Mouse (Mus musculus) thymus, postnatal 36 days (tissue): ENCODE measurements at regions not wholly inside any gene's neighbourhood (a gene's known extent, or its start where the extent isn't known, plus 50 kb on each side); places are given as distances from the start of the nearest gene placed in this dataset.

Experiments
- DNase-seq, 2 experiments: peaks; one replicate each; pipeline ENCODE4 v3.0.0; 2022; ENCODE audit warnings: mixed read lengths in 2 of 2

DNA sequence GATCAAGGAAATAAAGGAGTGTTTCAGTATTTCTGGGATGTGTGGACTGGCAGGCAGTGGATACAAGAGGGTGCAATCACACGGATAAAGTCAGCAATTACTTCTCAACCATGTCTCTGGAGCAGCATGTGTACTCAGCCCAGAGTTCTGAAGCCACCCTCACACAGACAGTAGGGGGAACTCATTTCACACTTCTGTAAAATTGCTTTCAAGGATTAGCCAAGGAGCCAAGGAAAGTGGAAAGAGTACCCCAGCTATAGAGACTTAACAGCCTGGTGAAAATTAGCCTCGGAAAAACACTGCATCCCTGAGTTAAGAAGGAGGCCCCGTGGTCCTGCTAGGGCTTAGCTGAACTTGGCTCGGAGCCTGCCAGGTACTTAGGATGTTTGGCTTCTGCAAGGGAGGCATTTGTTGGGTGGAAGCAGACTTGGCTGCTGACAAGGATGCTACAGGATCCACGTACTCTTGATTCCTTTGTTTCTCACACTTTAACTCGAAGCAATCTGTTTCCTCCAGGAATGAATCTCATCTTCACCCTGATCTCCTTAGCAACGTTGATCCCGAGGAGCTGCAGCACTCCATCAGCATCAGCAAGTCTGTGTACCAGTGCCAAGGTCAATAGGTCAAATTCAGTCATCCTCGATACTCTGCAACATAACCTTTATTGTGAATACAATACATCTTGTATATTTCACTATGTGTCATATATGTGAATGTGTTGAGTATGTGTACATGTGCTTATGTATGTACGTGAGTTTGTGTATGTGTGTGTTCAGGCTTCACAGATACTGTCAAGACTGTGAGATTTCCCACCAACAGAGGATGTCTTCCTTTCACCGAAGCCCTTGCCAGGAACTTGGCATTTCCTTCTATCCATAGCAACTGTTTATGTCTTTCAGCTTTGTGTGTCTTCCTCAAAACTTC, 326.8 kb downstream of the 1700129C05Rik start:
- no peak for DNase-seq

DNA sequence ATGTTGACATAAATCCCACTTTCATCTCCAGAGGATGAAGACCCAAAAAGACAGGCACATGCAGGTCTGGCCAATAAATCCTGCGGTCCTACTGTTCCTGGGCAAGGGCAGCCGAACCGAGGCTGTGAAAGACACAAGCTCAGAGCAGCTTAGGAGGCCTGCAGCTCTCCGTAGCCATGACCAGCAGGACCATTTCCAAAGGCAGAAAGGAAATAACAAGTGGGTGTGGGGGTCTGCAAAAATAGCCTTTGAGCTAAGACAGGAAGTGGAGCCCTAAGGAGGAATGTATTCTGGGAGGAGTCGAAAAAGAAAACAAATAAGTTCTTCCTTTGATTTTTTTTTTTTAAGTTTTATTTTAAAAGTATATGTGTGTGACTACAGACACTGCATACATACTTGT, 330.1 kb downstream of the 1700129C05Rik start:
- no peak for DNase-seq

DNA sequence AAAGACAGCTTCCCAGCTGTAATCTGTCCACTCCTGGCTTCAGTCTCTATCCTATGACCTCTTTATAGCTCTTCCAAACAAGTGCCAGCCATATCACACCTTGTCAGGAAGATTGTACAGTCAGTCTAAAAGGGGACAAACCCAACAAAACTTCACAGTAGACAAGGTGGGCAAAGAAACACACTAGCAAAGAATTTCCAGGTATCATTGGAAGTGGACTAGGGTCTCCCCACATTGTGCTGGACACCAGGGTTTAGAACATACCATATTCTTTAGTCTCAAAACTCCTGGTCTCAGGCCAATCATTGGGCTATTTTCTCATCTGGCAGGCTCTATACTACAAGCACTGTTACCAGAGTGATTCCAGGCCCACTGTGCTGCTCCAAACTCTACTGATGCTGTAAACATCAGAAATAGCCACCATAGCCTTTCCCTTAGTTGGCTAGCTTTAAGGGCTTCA, 341.3 kb downstream of the 1700129C05Rik start:
- DNase-seq, result no peak

- DNase-seq, result no peak
These were observed 354.3 kb downstream of the 1700129C05Rik start for GRCm38 (mm10) chr14:58788190-58788945.

DNA sequence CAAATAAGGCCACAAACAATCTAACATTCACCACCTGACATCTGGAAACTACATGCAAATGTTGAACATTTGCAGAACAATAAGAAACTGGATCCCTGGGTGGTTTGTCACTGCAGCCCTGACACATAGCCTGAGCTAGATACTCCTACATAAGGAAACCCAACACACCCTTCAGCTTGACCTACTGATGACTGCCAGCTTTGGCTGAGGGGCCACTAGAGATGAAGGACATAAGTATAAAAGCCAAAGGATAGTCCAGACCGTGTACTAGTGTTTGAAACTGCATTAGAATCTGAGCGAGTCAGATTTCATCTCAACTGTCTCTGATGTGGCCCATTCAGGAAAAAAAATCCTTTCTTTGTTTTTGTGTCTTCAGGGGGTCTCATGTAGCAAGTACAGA, 355.1 kb downstream of the 1700129C05Rik start:
- DNase-seq, result no peak

DNA sequence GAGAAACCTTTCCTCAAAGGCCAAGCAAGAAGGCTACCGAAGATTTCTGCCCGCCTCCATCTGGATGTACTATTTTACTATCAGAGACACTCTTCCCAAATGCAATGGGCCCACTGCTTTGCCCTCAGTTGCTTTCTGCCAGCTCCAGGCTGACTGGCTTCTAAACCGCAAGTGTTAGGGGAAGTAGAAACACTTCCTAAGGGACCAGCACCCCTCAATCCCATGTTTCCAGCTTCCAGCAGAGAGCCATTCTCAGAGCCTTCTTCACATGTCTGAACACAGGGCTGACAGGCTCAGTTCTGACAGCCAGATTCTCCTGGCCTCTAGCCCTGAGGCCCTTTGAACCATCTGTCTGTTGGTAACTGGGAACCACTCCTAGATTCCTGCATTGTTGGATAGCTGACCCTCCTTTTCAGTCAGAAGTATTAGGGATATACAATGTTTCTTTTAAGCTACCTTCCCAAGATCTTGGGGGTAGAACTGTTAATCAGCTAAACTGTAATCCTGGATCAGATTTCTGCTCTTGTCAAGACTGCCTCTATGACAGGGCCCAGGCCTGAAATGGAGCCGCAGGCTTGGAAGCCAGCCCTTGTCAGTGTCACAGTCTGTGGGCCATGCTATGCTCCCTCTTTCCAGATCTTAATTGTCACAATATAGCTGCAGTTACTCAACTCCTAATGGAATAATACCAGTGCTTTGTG, 355.8 kb downstream of the 1700129C05Rik start:
- no peak for DNase-seq

DNA sequence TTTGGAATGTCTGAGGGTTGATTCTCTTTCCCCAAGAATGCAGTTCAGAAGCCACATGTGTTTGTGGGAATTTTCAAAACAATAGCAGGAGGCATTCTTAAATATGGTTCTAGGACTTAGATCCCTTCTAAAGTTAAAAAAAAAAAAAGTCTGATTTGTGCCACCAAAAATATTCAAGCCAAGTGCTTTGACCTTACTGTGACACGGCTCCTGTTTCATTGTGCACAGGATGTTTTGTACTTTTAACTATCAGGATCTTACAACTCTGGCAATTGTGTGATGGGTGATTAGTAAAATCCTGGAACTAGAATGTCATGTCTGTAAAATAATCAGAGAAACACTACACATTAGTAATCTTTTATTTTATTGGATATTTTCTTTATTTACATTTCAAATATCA, 359.5 kb downstream of the 1700129C05Rik start:
- DNase-seq, result no peak

DNA sequence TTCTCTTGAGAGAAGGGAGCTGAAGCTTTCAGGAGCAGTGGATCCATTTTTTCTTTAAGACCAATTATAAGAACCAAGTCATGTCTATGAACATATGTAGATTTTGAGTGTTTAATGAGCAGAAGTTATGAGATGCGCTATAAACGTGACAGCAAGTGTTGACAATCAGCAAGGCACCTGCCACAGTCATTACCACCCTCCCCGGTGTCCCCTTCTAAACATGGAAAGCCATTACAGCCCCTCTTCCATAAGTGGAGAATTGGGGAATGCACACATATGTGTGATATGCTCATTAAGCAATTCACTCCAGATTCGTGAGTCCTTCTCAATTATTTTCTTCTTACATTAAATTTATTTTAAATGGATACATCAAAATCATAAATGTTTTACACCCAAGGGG, 362.4 kb downstream of the 1700129C05Rik start:
- DNase-seq, result no peak

DNA sequence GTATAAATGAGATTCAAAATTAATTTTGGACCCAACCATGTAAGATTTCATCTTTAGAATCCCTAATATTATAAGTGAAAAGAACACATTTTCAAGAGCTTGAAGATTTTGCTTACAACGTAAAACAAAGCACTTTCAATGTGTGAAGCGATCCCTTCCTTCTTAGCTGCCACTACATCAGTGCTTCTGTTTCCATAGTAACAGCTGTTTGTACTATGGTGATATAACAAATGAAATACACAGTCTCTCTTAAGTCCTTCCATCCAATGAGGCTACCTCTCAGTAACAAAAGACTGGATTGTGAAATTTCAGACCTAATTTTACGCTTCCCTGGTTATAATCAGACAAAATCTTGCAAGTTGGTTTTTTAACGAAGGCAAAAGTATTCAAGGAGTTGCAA, 364.0 kb downstream of the 1700129C05Rik start:
- no peak for DNase-seq

DNA sequence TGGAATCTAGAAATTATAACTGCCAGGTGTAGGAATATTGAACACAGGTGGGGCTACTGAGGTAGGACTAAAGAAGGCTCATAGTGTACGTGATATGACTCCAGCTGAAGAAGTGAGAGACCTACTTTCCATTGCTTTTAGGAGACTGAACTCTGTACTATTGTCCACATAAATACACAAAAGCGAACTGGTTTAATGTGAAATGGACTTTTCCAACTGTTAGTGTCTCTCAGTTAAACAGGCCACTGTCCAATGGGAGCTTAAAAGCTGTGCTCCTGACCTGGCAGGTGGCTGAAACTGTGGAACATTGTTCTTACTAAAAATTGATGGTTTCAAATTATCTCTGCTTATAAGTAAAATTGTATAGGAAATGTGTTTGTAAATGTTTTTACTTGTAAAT, 381.4 kb downstream of the 1700129C05Rik start:
- DNase-seq, result no peak

GRCm38 (mm10) chr14:58759759-58760158, 382.9 kb downstream of the 1700129C05Rik start:
- DNase-seq, result no peak

- DNase-seq, result no peak
These were observed 388.9 kb downstream of the 1700129C05Rik start for GRCm38 (mm10) chr14:58753781-58754180.

DNA sequence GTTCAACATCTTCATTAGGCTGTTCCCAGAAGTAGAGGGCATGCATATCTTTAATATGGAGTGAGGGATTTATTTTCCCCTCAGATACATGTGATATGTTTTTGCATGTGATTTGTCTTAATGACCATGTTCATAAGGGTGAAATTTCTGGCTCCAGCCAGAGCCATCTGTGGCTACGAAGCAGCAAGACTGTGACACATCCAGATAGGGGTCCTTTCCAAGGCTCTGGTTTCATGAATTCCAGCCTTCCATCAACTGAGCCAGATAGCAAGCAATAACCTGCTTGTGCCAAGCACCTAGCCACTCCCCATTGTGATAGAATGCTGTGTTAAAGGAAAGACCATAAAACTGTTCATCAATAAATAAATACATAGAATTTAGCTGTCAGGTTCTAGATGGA, 389.6 kb downstream of the 1700129C05Rik start:
- DNase-seq, result no peak

GRCm38 (mm10) chr14:58726418-58726817, 416.3 kb downstream of the 1700129C05Rik start:
- no peak for DNase-seq

DNA sequence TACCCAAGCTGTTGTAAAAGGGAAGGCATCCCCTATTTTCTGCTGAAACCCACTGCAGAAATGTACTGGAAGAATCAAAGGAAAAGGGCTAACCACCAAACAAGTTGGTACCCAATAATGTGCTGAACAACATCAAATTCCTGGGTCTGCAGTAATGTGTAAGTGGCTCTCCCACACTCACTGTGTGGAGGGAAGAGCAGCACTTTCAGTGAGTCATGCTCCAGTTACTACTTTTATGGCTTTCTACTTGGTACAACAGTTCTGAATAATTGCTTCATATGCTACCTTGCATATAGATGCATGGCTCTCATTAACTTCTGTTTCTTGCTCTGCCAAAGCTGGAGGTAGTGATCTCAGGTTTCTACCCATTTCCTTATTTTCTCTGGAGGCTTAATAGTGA, 427.8 kb downstream of the 1700129C05Rik start:
- DNase-seq, result no peak

- no peak for DNase-seq
These were observed 432.8 kb downstream of the 1700129C05Rik start for GRCm38 (mm10) chr14:58709861-58710260.

- no peak for DNase-seq
These were observed 433.4 kb downstream of the 1700129C05Rik start for GRCm38 (mm10) chr14:58709281-58709680.

GRCm38 (mm10) chr14:58701765-58702164, 440.9 kb downstream of the 1700129C05Rik start:
- peak; percentile 4 to 9 for DNase-seq

- DNase-seq, result no peak
These were observed 451.4 kb downstream of the 1700129C05Rik start for GRCm38 (mm10) chr14:58691129-58691828.

DNA sequence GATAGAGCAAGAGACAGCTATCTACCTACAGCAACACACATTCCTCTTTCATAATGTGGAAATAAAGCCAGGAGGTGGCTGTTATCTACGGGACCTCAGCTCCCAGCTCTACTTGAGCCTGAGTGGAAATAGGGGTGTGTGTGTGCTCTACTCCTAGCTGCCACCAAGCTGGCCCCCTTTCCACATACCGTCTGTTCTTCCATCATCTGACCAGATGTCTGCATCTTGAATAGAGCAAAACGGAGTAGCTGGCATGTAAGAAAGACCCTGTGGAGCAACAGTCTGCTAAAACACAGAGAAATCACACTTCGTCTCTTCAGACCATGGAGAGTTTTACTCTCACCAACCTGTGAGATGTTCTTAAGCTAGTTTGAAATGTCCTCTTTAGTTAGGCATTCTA, 454.9 kb downstream of the 1700129C05Rik start:
- no peak for DNase-seq

- no peak for DNase-seq
These were observed 463.9 kb downstream of the 1700129C05Rik start for GRCm38 (mm10) chr14:58678781-58679180.

DNA sequence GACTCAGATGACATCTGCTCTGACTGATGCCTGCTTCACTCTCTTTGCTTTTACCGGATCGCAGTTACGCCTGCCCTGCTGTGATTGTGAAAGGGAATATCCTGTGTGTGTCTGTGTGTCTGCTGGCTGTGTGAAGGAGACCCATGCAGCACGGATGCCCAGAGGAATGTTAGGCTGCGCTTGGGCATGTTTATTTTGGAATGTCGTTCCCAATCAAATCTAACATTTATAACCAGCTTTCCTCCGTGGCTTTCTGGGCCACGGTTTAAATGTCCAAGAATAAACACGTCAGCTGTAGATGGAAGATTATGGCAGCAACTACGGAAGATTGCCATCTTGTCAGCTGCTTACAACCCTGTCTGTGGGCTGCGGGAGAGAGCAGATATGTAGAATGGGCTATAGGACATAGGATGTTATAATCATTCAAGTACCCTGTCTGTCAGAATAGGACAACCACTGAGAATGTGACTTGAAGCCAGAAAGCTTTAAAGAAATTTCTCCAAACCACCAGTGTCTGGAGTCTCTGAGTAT, 464.5 kb downstream of the 1700129C05Rik start:
- DNase-seq, result no peak
